Mouse (Mus musculus) hindbrain, postnatal 0 days (tissue): ENCODE data around the gene Akirin1. TPM values are rescaled to one million over a fixed set of nuclear protein-coding genes. Genes with fewer than 3 reads are reported as not detected.
A peak's percentile ranks its signal among the peaks of the same experiment; 100 is the strongest.

Experiments
- ATAC-seq: fragments of 200-750 bp; cut with Nextera tagmentation; 2 replicates; pipeline ENCODE4 v1.8.0; 2017; ENCODE audit warnings: mild to moderate bottlenecking, moderate TSS enrichment, moderate library complexity
- DNase-seq: peaks from one replicate; pipeline ENCODE4 v3.0.0-alpha.2; 2015; ENCODE audit warnings: low spot score
- H3K27ac ChIP-seq: fragments of 300-500 bp; sonication (generic); 2 replicates; pipeline ENCODE4 v1.5.1; 2014; ENCODE audit warnings: mild to moderate bottlenecking
- H3K27me3 ChIP-seq: fragments of 300-500 bp; sonication (generic); 2 replicates; pipeline ENCODE4 v1.6.1; 2014; ENCODE audit warnings: low read length, mixed read lengths; ENCODE audit not compliant: insufficient read depth
- H3K36me3 ChIP-seq: fragments of 300-500 bp; sonication (generic); 2 replicates; pipeline ENCODE4 v1.6.1; 2014; ENCODE audit warnings: low read length, mixed read lengths; ENCODE audit not compliant: insufficient read depth
- H3K4me1 ChIP-seq: fragments of 300-500 bp; sonication (generic); 2 replicates; pipeline ENCODE4 v1.6.1; 2014; ENCODE audit warnings: antibody characterized with exemption, low read length, mixed read lengths; ENCODE audit not compliant: insufficient read depth
- H3K4me2 ChIP-seq: fragments of 300-500 bp; sonication (generic); 2 replicates; pipeline ENCODE4 v1.6.1; 2014; ENCODE audit warnings: low read depth, mild to moderate bottlenecking, low read length, moderate library complexity, mixed read lengths
- H3K4me3 ChIP-seq: fragments of 300-500 bp; sonication (generic); 2 replicates; pipeline ENCODE4 v1.5.1; 2014; ENCODE audit warnings: low read length
- H3K9ac ChIP-seq: fragments of 300-500 bp; sonication (generic); replicated peaks from 2 replicates; pipeline ENCODE4 v1.6.1; 2014; ENCODE audit warnings: mild to moderate bottlenecking, low read length, moderate library complexity, mixed read lengths
- H3K9me3 ChIP-seq: fragments of 300-500 bp; sonication (generic); 2 replicates; pipeline ENCODE4 v1.6.1; 2016; ENCODE audit warnings: low read length, mixed read lengths
- CTCF ChIP-seq: IDR thresholded peaks from 2 replicates; pipeline ENCODE4 v1.5.1; 2016; ENCODE audit warnings: antibody characterized with exemption, control low read depth, low read depth
- WGBS: fragments of 180-500 bp; shearing (Covaris S2); extraction: QIAGEN DNeasy Blood & Tissue Kit; methylation state at CpG from one replicate; pipeline ENCODE4 v1.1.7; 2014; 5-methylcytosine and 5-hydroxymethylcytosine counted together
- polyA plus RNA-seq: library from polyadenylated mRNA; unstranded; fragments of >200 nt; fragmentation: Nextera tagmentation; extraction: Ambion mirVana; gene quantifications from 2 replicates; pipeline ENCODE4 v1.2.1, GENCODE M21; 2015
- total RNA-seq: library from RNA; depleted of rRNA; stranded (reverse); fragments of >200 nt; gene quantifications from 2 replicates; pipeline ENCODE4 v1.2.3, GENCODE M21; 2014; rRNA removed

Gene Akirin1
- total and polyA plus RNA-seq, 2 experiments from 2014 or later, result 48.7 to 82.7 TPM

- 15% methylated on average over 8 of the region's 8 CpGs for WGBS
- DNase-seq (peak; percentile 76), ATAC-seq (peak; percentile 61)
- no peaks in the 10 kb centered on the region; the same call in 1 of the 2 replicates for H3K36me3 ChIP-seq
- H3K4me1 ChIP-seq, result 0 out of 2 replicates have a peak, but pooled peaks cover 5% of the 10 kb centered on the region
- no peaks in the 10 kb centered on the region for H3K27me3 ChIP-seq
- H3K9me3 ChIP-seq, result no peaks in the 10 kb centered on the region
- H3K4me2 ChIP-seq, result peak overlapping the region; percentile 91
- TF ChIP-seq CTCF, result no peak
- H3K4me3 ChIP-seq, result peak overlapping the region; percentile 85
- H3K27ac ChIP-seq, result peak overlapping the region; percentile 92
- H3K9ac ChIP-seq, result peak overlapping the region; percentile 92
Observed at GRCm38 (mm10) chr4:123685506-123686242, 64.5 kb downstream of the Akirin1 start.

GRCm38 (mm10) chr4:123685046-123685445, 65.1 kb downstream of the Akirin1 start:
- peak overlapping the region; percentile 85 for H3K4me3 ChIP-seq
- DNase-seq, result no peak
- H3K4me1 ChIP-seq, result 0 out of 2 replicates have a peak, but pooled peaks cover 5% of the 10 kb centered on the region
- H3K27me3 ChIP-seq, result no peaks in the 10 kb centered on the region
- peak overlapping the region; percentile 92 for H3K27ac ChIP-seq
- H3K9me3 ChIP-seq, result no peaks in the 10 kb centered on the region
- H3K9ac ChIP-seq, result 0 out of 2 replicates have a peak overlapping the region, but pooled peaks have one; percentile 92
- no peak for TF ChIP-seq CTCF
- H3K36me3 ChIP-seq, result no peaks in the 10 kb centered on the region; the same call in 1 of the 2 replicates
- ATAC-seq, result no peak
- WGBS, result 50% methylated on average over 7 of the region's 7 CpGs
- peak overlapping the region; percentile 91 for H3K4me2 ChIP-seq

Other genes starting within 250 kb of the Akirin1 start
- gene Macf1, start 66.0 kb downstream of the Akirin1 start, total RNA-seq, result 243 and 269 TPM in 2 replicates
- 57.3 and 57.8 TPM in 2 replicates for gene Macf1, start 66.0 kb downstream of the Akirin1 start, polyA plus RNA-seq
- 107 and 129 TPM in 2 replicates for gene Ndufs5, start 32.1 kb downstream of the Akirin1 start, total RNA-seq
- 651 and 656 TPM in 2 replicates for gene Ndufs5, start 32.1 kb downstream of the Akirin1 start, polyA plus RNA-seq
- 1.8 and 7.0 TPM in 2 replicates for gene Rhbdl2, start 37.5 kb upstream of the Akirin1 start, total RNA-seq
- gene Rhbdl2, start 37.5 kb upstream of the Akirin1 start, polyA plus RNA-seq, result 1.5 and 1.8 TPM in 2 replicates
- gene 4933427I04Rik, start 109.3 kb upstream of the Akirin1 start, total RNA-seq, result not detected in 2 replicates
- gene 4933427I04Rik, start 109.3 kb upstream of the Akirin1 start, polyA plus RNA-seq, result 0.10 and 0.18 TPM in 2 replicates
- gene Mycbp, start 154.5 kb upstream of the Akirin1 start, total RNA-seq, result 4.4 and 8.1 TPM in 2 replicates
- gene Mycbp, start 154.5 kb upstream of the Akirin1 start, polyA plus RNA-seq, result 45.0 and 50.7 TPM in 2 replicates
- 41.4 and 49.1 TPM in 2 replicates for gene Rragc, start 167.1 kb upstream of the Akirin1 start, total RNA-seq
- 39.7 and 42.3 TPM in 2 replicates for gene Rragc, start 167.1 kb upstream of the Akirin1 start, polyA plus RNA-seq
- gene 4930535I16Rik, start 167.7 kb upstream of the Akirin1 start, total RNA-seq, result not detected in 2 replicates
- not detected in 2 replicates for gene 4930535I16Rik, start 167.7 kb upstream of the Akirin1 start, polyA plus RNA-seq